In genomic region chr6:145850789-145851188, GRCm38 (mm10) we compare ENCODE assay signal across 12 mouse cellular contexts. TPM values are rescaled to one million over a fixed set of nuclear protein-coding genes. Genes with fewer than 3 reads are reported as not detected.
A peak's percentile ranks its signal among the peaks of the same experiment; 100 is the strongest.
DNase-seq lines count a peak whose midpoint lies in the region; ATAC-seq and TF ChIP-seq lines count a peak whose summit lies in the region.
"Had no signal": no experiment of that assay in that cellular context is flagged by ENCODE, and none has a peak within 500 bp of the region (broad histone marks: within the 10 kb centered on the region; RNA-seq: fewer than 3 reads in every experiment).

No protein-coding gene starts in this region.

- no peak overlapping the region for H3K4me3 ChIP-seq in kidney, embryonic 16.5 days (ENCODE audit: low read length)
- no peak overlapping the region for H3K4me3 ChIP-seq in forebrain, postnatal 0 days (ENCODE audit: low read depth, low read length)
- H3K4me3 ChIP-seq: embryonic facial prominence, embryonic 15.5 days; liver, embryonic 15.5 days; neural tube, embryonic 12.5 days had no signal

- H3K36me3 ChIP-seq in kidney, embryonic 16.5 days (ENCODE audit: insufficient read depth, low read length), result no peaks in the 10 kb centered on the region
- no peaks in the 10 kb centered on the region for H3K36me3 ChIP-seq in forebrain, postnatal 0 days (ENCODE audit: insufficient read depth)
- H3K36me3 ChIP-seq: embryonic facial prominence, embryonic 15.5 days; liver, embryonic 15.5 days; neural tube, embryonic 12.5 days had no signal

- H3K27ac ChIP-seq in kidney, embryonic 16.5 days (ENCODE audit: low read length), result no peak overlapping the region
- no peak overlapping the region for H3K27ac ChIP-seq in forebrain, postnatal 0 days (ENCODE audit: low read depth, low read length)
- H3K27ac ChIP-seq: embryonic facial prominence, embryonic 15.5 days; liver, embryonic 15.5 days; neural tube, embryonic 12.5 days had no signal

- no peaks in the 10 kb centered on the region for H3K27me3 ChIP-seq in kidney, embryonic 16.5 days (ENCODE audit: insufficient read depth, low read length)
- H3K27me3 ChIP-seq in forebrain, postnatal 0 days (ENCODE audit: insufficient read depth, low read length), result no peaks in the 10 kb centered on the region
- H3K27me3 ChIP-seq: embryonic facial prominence, embryonic 15.5 days; liver, embryonic 15.5 days; neural tube, embryonic 12.5 days had no signal

- peaks cover 8% of the 10 kb centered on the region for H3K4me1 ChIP-seq in kidney, embryonic 16.5 days (ENCODE audit: insufficient read depth, low read length)
- H3K4me1 ChIP-seq in forebrain, postnatal 0 days (ENCODE audit: insufficient read depth), result no peaks in the 10 kb centered on the region

- H3K4me2 ChIP-seq in kidney, embryonic 16.5 days (replicated peaks; ENCODE audit: low read depth, low read length), result no peak overlapping the region
- H3K4me2 ChIP-seq in forebrain, postnatal 0 days (ENCODE audit: low read depth), result no peak overlapping the region
- H3K4me2 ChIP-seq: embryonic facial prominence, embryonic 15.5 days; liver, embryonic 15.5 days; neural tube, embryonic 12.5 days had no signal

- peak; percentile 36 for DNase-seq in kidney, postnatal 10 days
- peak; percentile 72 to 82 for DNase-seq in cerebellum, postnatal 25 days
- DNase-seq in heart, postnatal 10 days, result peak; percentile 85 to 88
- DNase-seq in skeletal muscle tissue, adult 2 months (ENCODE audit: low read depth, low spot score), result peak; percentile 97
- no peak for DNase-seq in c-Kit-positive CD71-positive TER-119-positive erythroid progenitor cells, embryonic 14.5 days (ENCODE audit: low spot score)
- no peak for DNase-seq in natural killer cell, adult 2 months (ENCODE audit: low spot score in 2 of 2)
- no peak for DNase-seq in forebrain, postnatal 0 days

- H3K9me3 ChIP-seq in kidney, embryonic 16.5 days (ENCODE audit: low read length), result peaks cover 3% of the 10 kb centered on the region; the same call in 1 of the 2 replicates
- no peaks in the 10 kb centered on the region for H3K9me3 ChIP-seq in forebrain, postnatal 0 days (ENCODE audit: low read length)
- H3K9me3 ChIP-seq: embryonic facial prominence, embryonic 15.5 days; liver, embryonic 15.5 days; neural tube, embryonic 12.5 days had no signal

- ATAC-seq in kidney, embryonic 16.5 days (ENCODE audit: low FRiP score, low TSS enrichment), result no peak
- ATAC-seq in forebrain, postnatal 0 days, result no peak
- ATAC-seq: hindbrain, embryonic 16.5 days had no signal

- H3K9ac ChIP-seq in kidney, embryonic 16.5 days (replicated peaks; ENCODE audit: low read length), result no peak overlapping the region
- H3K9ac ChIP-seq in forebrain, postnatal 0 days, result no peak overlapping the region
- H3K9ac ChIP-seq: embryonic facial prominence, embryonic 15.5 days; liver, embryonic 15.5 days; neural tube, embryonic 12.5 days had no signal

- intact Hi-C loops in heart, postnatal 10 days (cut with DNase I), result no loop called here

- no peak for TF ChIP-seq CTCF in forebrain, postnatal 0 days (IDR thresholded peaks at IDR 0.05; ENCODE audit: low read depth)

- 69% methylated on average over 2 of the region's 2 CpGs for WGBS in kidney, embryonic 16.5 days
- WGBS in forebrain, postnatal 0 days, result 65% methylated on average over 2 of the region's 2 CpGs

RNA-seq across cellular contexts. Expression of gene Bhlhe41, which starts 14.6 kb away (rescaled TPM):
- 0.94 and 1.1 TPM in 2 replicates for polyA plus RNA-seq in kidney, embryonic 16.5 days (2015; fragmentation: Nextera tagmentation; extraction: Ambion mirVana)
- 10 to 100 TPM; 15.9 to 17.4 TPM for total RNA-seq in heart, postnatal 10 days (2021)
- total RNA-seq in forebrain, postnatal 0 days (2014; rRNA removed), result 2.7 and 5.2 TPM in 2 replicates
- 2.7 and 4.1 TPM in 2 replicates for polyA plus RNA-seq in forebrain, postnatal 0 days (2015; fragmentation: Nextera tagmentation; extraction: Ambion mirVana)

Comparison
In these comparisons a context has a peak if more than half of its experiments do, and no peak if none do; other contexts are left out.
1. DNase-seq: peak in kidney, postnatal 10 days (single experiment), cerebellum, postnatal 25 days (2 of 2), heart, postnatal 10 days (2 of 2) and skeletal muscle tissue, adult 2 months (single experiment); none in c-Kit-positive CD71-positive TER-119-positive erythroid progenitor cells, embryonic 14.5 days (single experiment), natural killer cell, adult 2 months (0 of 2) and forebrain, postnatal 0 days (single experiment).